Mouse (Mus musculus) adrenal gland, postnatal 25 days (tissue): ENCODE data around the gene Iqgap1. TPM values are rescaled to one million over a fixed set of nuclear protein-coding genes. Genes with fewer than 3 reads are reported as not detected.
"Not testable (repeated sequence)": the region's sequence is repeated elsewhere in the genome, so short reads cannot be mapped to it uniquely, and the experiment has no call there.

Source experiments
- DNase-seq: peaks from one replicate; pipeline ENCODE4 v3.0.0; 2021; ENCODE audit warnings: mixed read lengths
- total RNA-seq: library from RNA; stranded (reverse); gene quantifications from 2 replicates; pipeline ENCODE4 v1.2.3, GENCODE M21; 2021

Iqgap1 gene
- total RNA-seq, 1 experiment from 2014 or later = 126 TPM

DNA sequence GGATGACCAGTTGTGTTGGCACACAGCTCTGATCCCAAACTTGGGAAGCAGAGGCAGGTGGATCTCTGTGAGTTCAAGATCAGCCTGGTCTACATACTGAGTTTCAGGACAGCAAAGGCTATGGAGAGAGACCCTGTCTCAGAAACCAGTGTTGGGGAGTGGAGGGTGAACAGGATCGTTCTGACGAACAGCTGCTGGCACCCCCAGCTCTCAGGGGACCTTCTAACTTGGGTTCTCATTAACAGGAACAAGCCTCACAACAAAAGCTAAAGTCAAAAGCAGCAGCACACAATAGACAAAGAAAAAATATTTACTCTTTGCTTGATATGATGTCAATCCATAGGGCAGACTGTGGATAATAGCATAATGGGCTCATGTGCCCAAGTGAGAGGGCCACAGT is 55.3 kb downstream of the Iqgap1 start:
- no peak for DNase-seq

DNA sequence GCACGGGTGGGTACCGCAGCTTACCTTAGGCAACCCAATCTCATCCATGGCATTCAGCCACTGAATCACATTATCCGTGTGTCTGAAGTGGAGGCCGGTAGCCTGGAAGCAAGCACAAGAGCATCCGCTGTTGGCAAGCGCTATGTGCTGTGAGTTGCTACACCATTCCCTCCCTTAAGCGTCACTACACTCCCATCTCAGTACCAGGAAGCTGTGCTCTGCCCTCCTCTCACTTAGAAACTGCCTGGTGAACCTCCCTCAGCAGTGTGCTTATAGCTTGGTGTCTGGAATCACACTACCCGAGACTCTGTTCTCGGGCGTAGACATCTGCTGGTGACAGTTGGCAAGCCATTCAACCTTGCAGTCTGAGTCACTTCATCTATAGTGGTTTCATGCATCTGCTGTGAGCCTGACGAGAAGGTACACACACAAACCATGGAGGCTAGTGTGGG is 58.9 kb downstream of the Iqgap1 start:
- no peak for DNase-seq

DNA sequence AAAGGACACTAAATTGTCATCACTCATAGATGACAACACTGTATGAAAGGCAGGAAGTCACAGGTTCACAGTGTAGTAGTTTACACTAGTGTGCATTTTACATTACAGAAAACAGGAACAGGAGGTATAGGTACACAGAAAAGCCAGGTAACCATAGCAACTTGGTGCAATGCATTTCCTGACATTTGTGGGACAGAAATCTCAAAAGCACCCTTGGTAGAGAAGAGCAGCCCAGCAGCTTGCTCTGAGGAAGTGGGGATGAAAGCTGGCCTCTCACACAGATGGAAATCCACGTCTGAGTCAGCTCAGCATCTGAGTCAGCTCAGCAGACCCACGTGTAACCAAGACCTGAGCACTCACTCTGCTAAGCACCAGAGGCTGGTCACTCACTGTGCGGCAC is 59.7 kb downstream of the Iqgap1 start:
- peak; percentile 37 for DNase-seq

DNA sequence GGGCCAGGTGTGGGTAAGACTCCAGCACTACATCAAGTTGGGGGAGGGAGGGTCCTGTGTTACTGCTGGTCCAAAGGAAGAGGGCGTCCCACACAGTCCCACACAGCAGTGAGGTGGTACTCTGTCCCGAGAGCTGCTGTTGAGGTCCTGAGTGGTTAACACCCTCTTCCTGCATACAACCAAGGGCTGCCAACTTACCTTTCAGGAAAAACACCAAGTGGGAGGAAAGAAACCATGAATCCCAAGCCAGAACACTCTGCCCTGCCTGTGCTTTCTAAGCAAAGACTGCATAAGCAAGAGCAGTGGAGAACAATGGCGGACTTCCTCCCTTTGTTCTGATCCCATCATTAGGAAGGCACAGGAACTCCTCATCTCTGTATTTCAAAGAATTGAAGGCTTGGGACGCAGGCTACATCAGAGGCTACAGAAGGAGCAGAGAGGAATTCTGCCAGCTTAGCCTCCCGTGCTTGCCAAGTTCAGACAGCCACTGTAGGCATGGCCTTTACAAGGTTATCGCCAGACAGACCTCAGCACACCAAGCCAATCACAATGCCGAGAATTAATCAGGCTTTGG is 61.8 kb downstream of the Iqgap1 start:
- DNase-seq = peak; percentile 56

DNA sequence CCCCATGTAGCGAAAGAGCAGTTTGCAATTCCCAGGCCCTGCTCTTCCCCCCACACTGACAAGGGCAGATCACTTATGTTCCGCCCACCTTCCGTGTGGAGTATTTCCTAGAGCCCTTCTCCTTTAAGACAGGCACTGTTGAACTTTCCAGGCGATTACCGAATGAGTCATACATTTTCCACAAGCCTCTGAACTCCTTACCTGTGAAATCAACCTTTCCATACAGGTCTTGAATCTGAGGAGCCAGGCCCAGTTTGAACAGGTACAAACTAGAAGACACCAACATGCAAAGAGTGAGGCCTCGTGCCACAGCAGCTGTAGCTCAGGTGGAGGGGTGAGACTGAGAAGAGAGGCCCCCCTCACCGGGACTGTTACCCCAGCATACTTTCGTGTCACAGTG is 63.5 kb downstream of the Iqgap1 start:
- DNase-seq = no peak

DNA sequence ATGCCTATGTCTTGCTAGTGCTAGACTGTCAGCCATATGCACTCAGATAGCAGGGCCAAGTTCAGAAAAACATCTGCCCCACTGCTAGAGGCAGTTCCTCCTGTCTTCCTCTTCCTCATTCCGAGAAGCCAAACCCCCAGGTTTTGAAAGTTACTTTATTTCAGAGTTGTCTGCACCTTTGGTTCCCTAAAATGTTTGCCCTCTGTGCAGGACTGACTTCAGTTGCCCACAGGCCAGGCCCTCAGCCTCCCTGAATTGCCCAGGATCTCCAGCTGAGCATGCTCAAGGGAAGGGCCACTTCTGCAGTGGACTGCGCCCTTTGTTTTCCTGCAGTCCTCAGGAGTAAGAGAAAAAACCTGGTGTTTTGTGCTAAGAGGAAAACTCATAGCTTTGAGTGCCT is 71.7 kb downstream of the Iqgap1 start:
- no peak for DNase-seq

DNA sequence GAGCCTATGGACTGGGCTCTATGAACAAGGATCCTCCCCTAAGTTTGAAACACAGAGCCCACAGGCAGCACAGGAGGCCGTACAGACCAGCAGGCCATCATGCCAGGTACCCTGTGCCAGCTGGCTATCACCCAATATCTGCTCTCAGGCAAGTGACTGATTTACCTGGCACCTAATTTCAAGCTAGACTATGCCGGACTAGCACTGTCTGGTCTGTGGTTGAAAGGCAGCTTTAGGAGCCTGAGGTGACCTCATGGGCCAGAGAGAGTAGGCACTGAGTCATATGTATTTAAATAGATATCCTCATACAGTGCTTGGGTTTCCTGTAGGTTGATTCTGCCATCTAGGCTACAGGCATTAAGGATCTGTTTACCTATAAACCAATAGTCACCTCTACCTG is 72.2 kb downstream of the Iqgap1 start:
- DNase-seq = no peak

DNA sequence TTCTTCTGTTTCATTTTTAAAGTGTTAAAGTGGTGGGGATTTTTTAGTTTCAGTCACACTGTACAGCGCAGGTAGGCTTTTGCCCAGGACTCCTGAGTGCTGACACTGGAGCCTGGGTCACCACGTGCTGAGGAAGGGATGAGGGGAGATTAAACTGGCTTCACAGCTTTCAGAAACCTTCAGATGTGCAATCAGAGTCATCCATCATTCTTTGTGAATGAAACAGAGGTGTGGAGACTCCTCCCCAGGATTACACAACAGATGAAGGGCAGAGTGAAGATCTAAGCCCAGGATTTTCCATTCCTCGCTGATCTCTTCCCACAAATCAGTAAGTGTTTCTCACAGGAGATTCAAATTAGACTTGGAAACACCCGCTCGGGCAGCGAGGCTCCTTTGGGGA is 76.2 kb downstream of the Iqgap1 start:
- no peak for DNase-seq

DNA sequence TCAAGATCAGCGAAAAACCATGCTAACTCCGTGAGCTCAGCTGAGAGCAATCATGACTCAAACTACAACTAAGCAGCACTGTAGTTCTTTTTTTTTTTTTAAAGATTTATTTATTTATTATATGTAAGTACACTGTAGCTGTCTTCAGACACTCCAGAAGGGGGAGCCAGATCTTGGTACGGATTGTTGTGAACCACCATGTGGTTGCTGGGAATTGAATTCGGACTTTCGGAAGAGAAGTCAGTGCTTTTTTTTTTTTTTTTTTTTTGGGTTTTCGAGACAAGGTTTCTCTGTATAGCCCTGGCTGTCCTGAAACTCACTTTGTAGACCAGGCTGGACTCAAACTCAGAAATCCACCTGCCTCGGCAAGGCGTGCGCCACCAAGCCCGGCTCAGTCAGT is 76.7 kb downstream of the Iqgap1 start:
- not testable (repeated sequence) for DNase-seq

DNA sequence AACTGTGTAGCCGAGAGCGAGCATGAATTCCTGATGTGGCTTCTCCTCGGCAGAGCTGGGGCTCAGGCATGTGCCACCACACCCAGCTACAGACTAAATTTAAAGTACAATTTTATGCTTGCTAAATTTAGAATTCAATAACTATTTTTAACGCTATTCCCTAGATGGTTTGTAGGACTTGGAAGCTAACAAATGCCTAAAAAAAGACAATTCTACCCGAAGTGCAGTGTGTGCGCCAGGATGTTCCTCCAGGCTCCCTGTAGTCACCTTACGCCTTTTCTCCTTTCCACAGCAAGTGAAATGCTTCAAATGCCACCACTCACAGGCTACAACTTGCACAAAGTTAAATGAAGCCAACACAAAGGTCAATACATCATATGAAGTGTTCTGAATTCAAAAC is 78.4 kb downstream of the Iqgap1 start:
- DNase-seq = no peak

GRCm38 (mm10) chr7:80746166-80746761 is 79.5 kb downstream of the Iqgap1 start:
- DNase-seq = no peak

GRCm38 (mm10) chr7:80745746-80746145 is 80.0 kb downstream of the Iqgap1 start:
- no peak for DNase-seq

DNA sequence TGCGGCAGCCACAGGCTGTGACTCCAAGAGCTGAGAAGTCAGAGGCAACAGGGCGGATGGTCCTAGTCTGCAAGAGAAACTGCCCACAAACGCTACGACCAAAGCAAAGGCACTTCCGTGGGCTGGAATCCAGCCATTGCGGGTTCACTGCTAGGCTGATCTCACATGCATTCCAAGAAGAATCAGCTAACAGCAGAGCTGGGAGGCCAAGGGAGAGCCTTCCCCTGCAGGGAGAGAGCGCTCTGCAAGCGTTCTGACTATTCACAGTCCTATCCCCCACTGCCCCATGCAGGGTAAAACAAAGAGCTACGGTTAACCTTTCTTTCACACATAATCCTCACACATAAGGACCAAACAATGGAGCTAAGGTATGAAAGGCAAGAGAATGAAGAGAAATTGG is 80.5 kb downstream of the Iqgap1 start:
- DNase-seq = no peak

- DNase-seq = no peak
Measured at GRCm38 (mm10) chr7:80743920-80744630, 81.7 kb downstream of the Iqgap1 start.

- no peak for DNase-seq
Measured at GRCm38 (mm10) chr7:80742671-80743070, 83.1 kb downstream of the Iqgap1 start.

DNA sequence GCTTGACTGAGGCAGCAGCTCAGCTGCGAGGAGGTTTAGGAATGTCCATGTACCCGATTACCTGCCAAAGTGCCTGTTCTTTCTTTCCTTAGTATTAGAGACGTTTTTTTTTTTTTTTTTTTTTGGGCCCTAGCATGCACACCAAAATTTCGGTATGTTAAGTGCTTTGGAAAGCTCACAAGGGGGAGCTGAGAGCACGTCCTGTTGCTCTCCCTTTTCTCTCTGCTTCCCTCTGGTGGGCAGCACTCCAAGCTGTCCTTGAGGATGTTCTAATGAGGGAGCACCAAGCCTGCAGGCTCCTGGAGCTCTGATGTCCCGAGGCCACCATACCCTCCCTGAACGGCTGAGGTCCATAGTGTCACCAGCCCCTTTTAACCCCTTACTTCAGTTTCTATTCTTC is 84.8 kb downstream of the Iqgap1 start:
- peak; percentile 81 for DNase-seq

- DNase-seq = no peak
Measured at GRCm38 (mm10) chr7:80736199-80736598, 89.6 kb downstream of the Iqgap1 start.

- DNase-seq = no peak
Measured at GRCm38 (mm10) chr7:80732986-80733385, 92.8 kb downstream of the Iqgap1 start.

DNA sequence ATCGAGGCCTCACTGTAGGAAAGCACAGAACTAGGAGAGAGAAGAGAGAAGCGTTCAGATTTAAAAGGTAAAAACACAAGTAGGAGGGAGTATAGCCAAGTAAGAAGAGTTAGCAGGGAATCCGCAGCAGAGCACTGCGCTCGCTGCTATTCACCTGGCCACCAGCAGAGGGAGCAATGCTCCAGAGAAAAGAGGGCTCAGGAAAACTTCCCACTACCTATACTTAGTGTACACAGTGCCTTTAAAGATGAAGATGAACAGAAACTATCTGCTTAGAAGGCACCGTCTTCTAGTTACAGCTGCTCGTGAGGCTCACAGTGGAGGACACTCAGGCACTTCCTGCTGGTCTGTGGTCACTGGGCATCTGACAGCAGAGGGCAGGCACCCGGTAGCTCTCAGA is 96.1 kb downstream of the Iqgap1 start:
- peak; percentile 73 for DNase-seq

DNA sequence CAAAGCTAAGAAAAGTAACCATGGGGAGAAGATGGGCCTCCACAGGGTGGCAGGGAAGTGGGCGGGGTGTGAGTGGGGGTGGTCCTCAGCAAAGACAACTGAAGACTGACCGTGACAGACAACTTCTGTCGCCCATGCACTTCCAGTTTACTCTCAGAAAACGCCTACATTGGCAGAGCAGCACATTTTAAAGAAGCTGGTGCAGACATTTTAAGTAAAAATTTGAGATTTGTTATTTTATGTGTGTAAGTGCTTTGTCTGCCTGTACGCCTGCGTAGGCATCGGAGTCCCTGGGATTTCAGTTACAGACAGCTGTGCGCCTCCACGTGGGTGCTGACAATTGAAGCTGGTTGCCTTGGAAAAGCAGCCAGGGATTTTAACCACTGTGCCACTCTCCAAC is 104.7 kb downstream of the Iqgap1 start:
- no peak for DNase-seq

GRCm38 (mm10) chr7:80719582-80719981 is 106.2 kb downstream of the Iqgap1 start:
- no peak for DNase-seq

DNA sequence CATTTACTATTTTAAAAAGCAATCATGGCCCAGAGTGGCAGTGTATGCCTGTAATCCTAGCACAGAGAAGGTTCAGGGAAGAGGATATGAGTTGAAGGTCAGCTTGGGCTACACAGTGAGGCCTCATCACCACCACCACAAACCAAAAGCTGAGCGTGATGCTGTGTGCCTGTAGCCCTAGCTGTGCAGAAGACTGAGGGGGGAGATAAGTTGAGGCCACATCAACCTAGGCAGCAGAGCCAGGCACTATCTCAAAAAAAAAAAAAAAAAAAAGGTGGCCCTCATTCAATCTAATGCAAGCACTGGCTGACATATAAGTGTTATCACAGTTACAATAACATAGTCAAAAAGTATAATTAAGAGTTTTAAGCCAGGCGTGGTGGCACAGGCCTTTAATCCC is 106.7 kb downstream of the Iqgap1 start:
- no peak for DNase-seq

DNA sequence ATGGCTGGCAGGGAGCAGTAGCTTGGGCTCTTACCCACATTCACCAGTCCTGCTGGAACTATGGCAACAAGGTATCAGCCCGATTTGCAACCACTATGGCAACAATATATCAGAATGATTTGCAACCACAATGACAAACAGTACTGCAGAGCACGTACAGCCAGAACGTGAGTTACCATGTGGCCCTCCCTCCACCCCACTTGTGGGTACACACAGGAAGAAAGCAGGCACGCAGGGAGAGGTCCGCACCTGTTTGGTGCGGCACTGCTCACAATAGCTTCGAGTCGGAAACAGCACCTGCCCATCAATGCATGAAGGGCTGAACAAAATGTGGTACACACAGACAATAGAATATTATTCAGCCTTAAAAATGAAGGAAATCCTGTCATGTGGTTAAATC is 107.3 kb downstream of the Iqgap1 start:
- DNase-seq = no peak

DNA sequence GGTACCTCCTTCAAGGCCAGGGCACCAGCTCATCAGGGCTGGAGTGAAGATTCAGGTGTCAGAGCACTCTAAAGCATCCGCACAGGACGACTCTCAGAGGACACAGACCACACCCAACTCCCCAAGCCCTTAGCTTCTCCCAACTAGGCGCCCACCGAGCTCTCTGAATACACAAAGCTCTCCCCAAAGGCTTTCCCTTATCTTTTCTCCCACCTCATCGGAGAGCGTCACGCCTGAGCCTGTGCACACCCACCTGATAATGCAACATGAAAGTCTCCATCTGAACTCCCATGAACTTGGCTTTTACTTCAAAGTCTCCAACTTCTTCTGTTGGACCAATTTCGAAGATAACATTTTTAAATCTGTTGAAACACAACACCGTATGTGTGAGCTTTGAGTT is 109.0 kb downstream of the Iqgap1 start:
- DNase-seq = no peak
